Mouse (Mus musculus) kidney, postnatal 36 days (tissue): ENCODE results near the gene Nt5m.
"Not testable (repeated sequence)": the region's sequence is repeated elsewhere in the genome, so short reads cannot be mapped to it uniquely, and the experiment has no call there.

Experiments used
- DNase-seq, 2 experiments: peaks; one replicate each; pipeline ENCODE4 v3.0.0; 2021 to 2022; ENCODE audit warnings: mixed read lengths in 2 of 2

The Nt5m gene

GRCm38 (mm10) chr11:59839008-59839458 lies at the start of gene Nt5m:
Gene Nt5m (plus strand): TSS chr11:59839447.
- peak; percentile 95 to 96 for DNase-seq

- DNase-seq: no peak
These were observed 45.9 kb upstream of the Nt5m start for GRCm38 (mm10) chr11:59793390-59793789.

- no peak for DNase-seq
These were observed 38.8 kb upstream of the Nt5m start for GRCm38 (mm10) chr11:59800412-59800811.

- DNase-seq: no peak
These were observed 37.4 kb upstream of the Nt5m start for GRCm38 (mm10) chr11:59801881-59802280.

GRCm38 (mm10) chr11:59803516-59803915 lies 35.7 kb upstream of the Nt5m start:
- no peak for DNase-seq

- no peak for DNase-seq
These were observed 34.7 kb upstream of the Nt5m start for GRCm38 (mm10) chr11:59804409-59805110.

- DNase-seq: no peak
These were observed 34.0 kb upstream of the Nt5m start for GRCm38 (mm10) chr11:59805256-59805655.

GRCm38 (mm10) chr11:59805656-59806055 lies 33.6 kb upstream of the Nt5m start:
- no peak for DNase-seq

GRCm38 (mm10) chr11:59808170-59808960 lies 30.9 kb upstream of the Nt5m start:
- no peak for DNase-seq

GRCm38 (mm10) chr11:59809071-59809669 lies 30.1 kb upstream of the Nt5m start:
- DNase-seq: peak; percentile 53 to 77

GRCm38 (mm10) chr11:59809670-59810474 lies 29.4 kb upstream of the Nt5m start, which contains the start of gene Flcn:
Gene Flcn (minus strand): TSS chr11:59810016.
- peak; percentile 86 to 91 for DNase-seq

GRCm38 (mm10) chr11:59810480-59811158 lies 28.6 kb upstream of the Nt5m start:
- no peak for DNase-seq

GRCm38 (mm10) chr11:59811211-59811610 lies 28.0 kb upstream of the Nt5m start:
- no peak for DNase-seq

GRCm38 (mm10) chr11:59813276-59813675 lies 26.0 kb upstream of the Nt5m start:
- no peak for DNase-seq

GRCm38 (mm10) chr11:59814311-59814710 lies 24.9 kb upstream of the Nt5m start:
- DNase-seq: no peak

- no peak for DNase-seq
These were observed 24.3 kb upstream of the Nt5m start for GRCm38 (mm10) chr11:59814936-59815335.

- DNase-seq: no peak
These were observed 23.7 kb upstream of the Nt5m start for GRCm38 (mm10) chr11:59815482-59816065.

- no peak for DNase-seq
These were observed 21.3 kb upstream of the Nt5m start for GRCm38 (mm10) chr11:59817916-59818315.

GRCm38 (mm10) chr11:59821625-59822024 lies 17.6 kb upstream of the Nt5m start:
- DNase-seq: no peak

- DNase-seq: not testable (repeated sequence)
These were observed 1.5 kb upstream of the Nt5m start for GRCm38 (mm10) chr11:59837789-59838188.

- no peak for DNase-seq
These were observed 821 bp upstream of the Nt5m start for GRCm38 (mm10) chr11:59838426-59838825.
